Mouse (Mus musculus): ENCODE measurements at regions not wholly inside any gene's neighbourhood (a gene's known extent, or its start where the extent isn't known, plus 50 kb on each side); places are given as distances from the start of the nearest gene placed in this dataset.

GRCm38 (mm10) chr3:118248768-118249167, 313.2 kb upstream of the Dpyd start:
- Histone ChIP-seq H3K36me3 (replicated peaks; ENCODE audit: insufficient read depth, low read length) (no peaks in the 10 kb centered on the region), H3K9me3 (ENCODE audit: low read length) (no peaks in the 10 kb centered on the region), H3K4me1 (ENCODE audit: insufficient read depth) (no peaks in the 10 kb centered on the region), H3K27ac (ENCODE audit: low read depth) (no peak overlapping the region), H3K9ac (replicated peaks) (no peak overlapping the region), H3K4me3 (ENCODE audit: low read depth, low read length) (no peak overlapping the region), H3K27me3 (ENCODE audit: insufficient read depth, low read length) (no peaks in the 10 kb centered on the region), H3K4me2 (ENCODE audit: low read depth, low read length) (no peak overlapping the region)
- 69% methylated on average over 2 of the region's 2 CpGs for WGBS (ENCODE audit: insufficient replicate concordance)
- DNase-seq (no peak), ATAC-seq (no peak)
- no peak for TF ChIP-seq EP300 (IDR thresholded peaks at IDR 0.05; ENCODE audit: low read depth)
- TF ChIP-seq CTCF (IDR thresholded peaks at IDR 0.05; ENCODE audit: low read depth), result no peak

GRCm38 (mm10) chr3:118275917-118276316, 286.0 kb upstream of the Dpyd start:
- Histone ChIP-seq H3K36me3 (replicated peaks; ENCODE audit: insufficient read depth, low read length) (no peaks in the 10 kb centered on the region), H3K4me2 (ENCODE audit: low read depth, low read length) (no peak overlapping the region), H3K4me3 (ENCODE audit: low read depth, low read length) (no peak overlapping the region), H3K9ac (replicated peaks) (no peak overlapping the region), H3K27ac (ENCODE audit: low read depth) (no peak overlapping the region), H3K4me1 (ENCODE audit: insufficient read depth) (no peaks in the 10 kb centered on the region), H3K9me3 (ENCODE audit: low read length) (no peaks in the 10 kb centered on the region), H3K27me3 (ENCODE audit: insufficient read depth, low read length) (no peaks in the 10 kb centered on the region)
- ATAC-seq (peak; percentile 83), DNase-seq (no peak)
- TF ChIP-seq EP300 (IDR thresholded peaks at IDR 0.05; ENCODE audit: low read depth) (no peak), CTCF (IDR thresholded peaks at IDR 0.05; ENCODE audit: low read depth) (no peak)

GRCm38 (mm10) chr3:118278274-118278673, 283.7 kb upstream of the Dpyd start:
- DNase-seq (no peak), ATAC-seq (no peak)
- no peaks in the 10 kb centered on the region for H3K36me3 ChIP-seq (replicated peaks; ENCODE audit: insufficient read depth, low read length)
- no peaks in the 10 kb centered on the region for H3K9me3 ChIP-seq (ENCODE audit: low read length)
- no peak overlapping the region for H3K4me2 ChIP-seq (ENCODE audit: low read depth, low read length)
- H3K9ac ChIP-seq (replicated peaks), result no peak overlapping the region
- 67% methylated on average over 5 of the region's 5 CpGs for WGBS (ENCODE audit: insufficient replicate concordance)
- H3K27me3 ChIP-seq (ENCODE audit: insufficient read depth, low read length), result no peaks in the 10 kb centered on the region
- TF ChIP-seq CTCF (IDR thresholded peaks at IDR 0.05; ENCODE audit: low read depth) (no peak), EP300 (IDR thresholded peaks at IDR 0.05; ENCODE audit: low read depth) (no peak)
- H3K27ac ChIP-seq (ENCODE audit: low read depth), result no peak overlapping the region
- H3K4me1 ChIP-seq (ENCODE audit: insufficient read depth), result no peaks in the 10 kb centered on the region
- no peak overlapping the region for H3K4me3 ChIP-seq (ENCODE audit: low read depth, low read length)

GRCm38 (mm10) chr3:118286946-118287345, 275.0 kb upstream of the Dpyd start:
- Histone ChIP-seq H3K4me3 (ENCODE audit: low read depth, low read length) (no peak overlapping the region), H3K27ac (ENCODE audit: low read depth) (no peak overlapping the region), H3K9me3 (ENCODE audit: low read length) (no peaks in the 10 kb centered on the region), H3K27me3 (ENCODE audit: insufficient read depth, low read length) (no peaks in the 10 kb centered on the region), H3K4me2 (ENCODE audit: low read depth, low read length) (no peak overlapping the region), H3K9ac (replicated peaks) (no peak overlapping the region), H3K36me3 (replicated peaks; ENCODE audit: insufficient read depth, low read length) (no peaks in the 10 kb centered on the region), H3K4me1 (ENCODE audit: insufficient read depth) (no peaks in the 10 kb centered on the region)
- no peak for TF ChIP-seq EP300 (IDR thresholded peaks at IDR 0.05; ENCODE audit: low read depth)
- TF ChIP-seq CTCF (IDR thresholded peaks at IDR 0.05; ENCODE audit: low read depth), result no peak
- DNase-seq (no peak), ATAC-seq (no peak)
- 66% methylated on average over 3 of the region's 3 CpGs for WGBS (ENCODE audit: insufficient replicate concordance)

GRCm38 (mm10) chr3:118325111-118325510, 236.8 kb upstream of the Dpyd start:
- ATAC-seq, result no peak
- H3K4me1 ChIP-seq (ENCODE audit: insufficient read depth), result no peaks in the 10 kb centered on the region
- WGBS (ENCODE audit: insufficient replicate concordance), result 62% methylated on average over 5 of the region's 5 CpGs
- no peak overlapping the region for H3K4me2 ChIP-seq (ENCODE audit: low read depth, low read length)
- no peak overlapping the region for H3K27ac ChIP-seq (ENCODE audit: low read depth)
- TF ChIP-seq EP300 (IDR thresholded peaks at IDR 0.05; ENCODE audit: low read depth) (no peak), CTCF (IDR thresholded peaks at IDR 0.05; ENCODE audit: low read depth) (no peak)
- no peaks in the 10 kb centered on the region for H3K36me3 ChIP-seq (replicated peaks; ENCODE audit: insufficient read depth, low read length)
- H3K27me3 ChIP-seq (ENCODE audit: insufficient read depth, low read length), result no peaks in the 10 kb centered on the region
- no peak overlapping the region for H3K4me3 ChIP-seq (ENCODE audit: low read depth, low read length)
- no peak for DNase-seq
- H3K9ac ChIP-seq (replicated peaks), result no peak overlapping the region
- H3K9me3 ChIP-seq (ENCODE audit: low read length), result no peaks in the 10 kb centered on the region

- Histone ChIP-seq H3K36me3 (replicated peaks; ENCODE audit: insufficient read depth, low read length) (no peaks in the 10 kb centered on the region), H3K4me1 (ENCODE audit: insufficient read depth) (no peaks in the 10 kb centered on the region), H3K27me3 (ENCODE audit: insufficient read depth, low read length) (no peaks in the 10 kb centered on the region), H3K4me2 (ENCODE audit: low read depth, low read length) (no peak overlapping the region), H3K27ac (ENCODE audit: low read depth) (no peak overlapping the region), H3K9me3 (ENCODE audit: low read length) (no peaks in the 10 kb centered on the region), H3K9ac (replicated peaks) (no peak overlapping the region), H3K4me3 (ENCODE audit: low read depth, low read length) (no peak overlapping the region)
- WGBS (ENCODE audit: insufficient replicate concordance), result 78% methylated on average over 2 of the region's 2 CpGs
- TF ChIP-seq CTCF (IDR thresholded peaks at IDR 0.05; ENCODE audit: low read depth), result no peak
- TF ChIP-seq EP300 (IDR thresholded peaks at IDR 0.05; ENCODE audit: low read depth), result no peak
- DNase-seq (no peak), ATAC-seq (no peak)
Observed at GRCm38 (mm10) chr3:118328237-118328636, 233.7 kb upstream of the Dpyd start.

- Histone ChIP-seq H3K4me1 (ENCODE audit: insufficient read depth) (no peaks in the 10 kb centered on the region), H3K4me2 (ENCODE audit: low read depth, low read length) (no peak overlapping the region), H3K9ac (replicated peaks) (no peak overlapping the region), H3K4me3 (ENCODE audit: low read depth, low read length) (no peak overlapping the region), H3K27me3 (ENCODE audit: insufficient read depth, low read length) (no peaks in the 10 kb centered on the region), H3K36me3 (replicated peaks; ENCODE audit: insufficient read depth, low read length) (no peaks in the 10 kb centered on the region), H3K9me3 (ENCODE audit: low read length) (no peaks in the 10 kb centered on the region), H3K27ac (ENCODE audit: low read depth) (no peak overlapping the region)
- TF ChIP-seq CTCF (IDR thresholded peaks at IDR 0.05; ENCODE audit: low read depth) (no peak), EP300 (IDR thresholded peaks at IDR 0.05; ENCODE audit: low read depth) (no peak)
- WGBS (ENCODE audit: insufficient replicate concordance), result 64% methylated on average over 5 of the region's 5 CpGs
- no peak for DNase-seq
- ATAC-seq, result no peak
Observed at GRCm38 (mm10) chr3:118329132-118329674, 232.7 kb upstream of the Dpyd start.

All from liver, postnatal 0 days (tissue).